Mouse (Mus musculus): ENCODE results near the gene Ifrd1. TPM values are rescaled to one million over a fixed set of nuclear protein-coding genes. Genes with fewer than 3 reads are reported as not detected.
"Not testable (repeated sequence)": the region's sequence is repeated elsewhere in the genome, so short reads cannot be mapped to it uniquely, and the experiment has no call there.

Ifrd1 gene
- polyA plus RNA-seq, 1 experiment from 2014 or later, result 122 TPM

DNA sequence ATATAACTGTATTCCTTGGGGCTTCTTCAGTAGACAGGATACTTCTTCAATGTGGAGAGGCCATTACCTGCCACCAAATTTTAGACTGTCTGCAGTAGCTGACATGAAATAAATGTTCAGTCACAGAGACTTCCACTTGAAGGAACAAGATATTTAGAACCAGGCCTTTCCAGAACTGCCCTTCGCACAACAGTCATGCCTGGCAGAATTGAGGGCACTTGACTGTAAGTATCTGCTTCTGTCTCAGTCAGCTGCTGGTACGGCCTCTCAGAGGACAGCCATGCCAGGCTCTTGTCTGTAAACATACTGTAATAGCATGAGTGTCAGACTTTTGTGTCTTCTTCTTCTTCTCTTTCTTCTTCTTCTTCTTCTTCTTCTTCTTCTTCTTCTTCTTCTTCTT is 8.2 kb upstream of the Ifrd1 start:
- no peak overlapping the region for H3K4me3 ChIP-seq (ENCODE audit: low read depth, low read length)
- H3K27me3 ChIP-seq (ENCODE audit: control insufficient read depth, insufficient read depth, low read length), result no peaks in the 10 kb centered on the region
- no peak overlapping the region for H3K27ac ChIP-seq (replicated peaks)
- no peaks in the 10 kb centered on the region for H3K4me1 ChIP-seq (replicated peaks; ENCODE audit: control insufficient read depth, insufficient read depth)
- no peaks in the 10 kb centered on the region for H3K36me3 ChIP-seq (ENCODE audit: control insufficient read depth, insufficient read depth, low read length)
- DNase-seq (ENCODE audit: low spot score), result no peak
- no peak for ATAC-seq (ENCODE audit: low FRiP score, low TSS enrichment)
- 91% methylated on average over 2 of the region's 2 CpGs for WGBS
- H3K9me3 ChIP-seq (ENCODE audit: control insufficient read depth, low read length), result no peaks in the 10 kb centered on the region
- no peak overlapping the region for H3K9ac ChIP-seq (ENCODE audit: low read length)
- H3K4me2 ChIP-seq (replicated peaks; ENCODE audit: low read depth), result no peak overlapping the region
- no peak for TF ChIP-seq EP300 (optimal IDR thresholded peaks at IDR 0.05)
- TF ChIP-seq CTCF (IDR thresholded peaks at IDR 0.05; ENCODE audit: low read depth), result no peak

GRCm38 (mm10) chr12:40256033-40256432 is 7.7 kb upstream of the Ifrd1 start:
- TF ChIP-seq CTCF (IDR thresholded peaks at IDR 0.05; ENCODE audit: low read depth) (peak; percentile 52), EP300 (optimal IDR thresholded peaks at IDR 0.05) (no peak)
- DNase-seq (ENCODE audit: low spot score), result no peak
- H3K9ac ChIP-seq (ENCODE audit: low read length), result no peak overlapping the region
- H3K4me1 ChIP-seq (replicated peaks; ENCODE audit: control insufficient read depth, insufficient read depth), result no peaks in the 10 kb centered on the region
- no peak overlapping the region for H3K4me3 ChIP-seq (ENCODE audit: low read depth, low read length)
- H3K27ac ChIP-seq (replicated peaks), result no peak overlapping the region
- no peak for ATAC-seq (ENCODE audit: low FRiP score, low TSS enrichment)
- no peak overlapping the region for H3K4me2 ChIP-seq (replicated peaks; ENCODE audit: low read depth)
- no peaks in the 10 kb centered on the region for H3K36me3 ChIP-seq (ENCODE audit: control insufficient read depth, insufficient read depth, low read length)
- H3K27me3 ChIP-seq (ENCODE audit: control insufficient read depth, insufficient read depth, low read length), result no peaks in the 10 kb centered on the region
- no peaks in the 10 kb centered on the region for H3K9me3 ChIP-seq (ENCODE audit: control insufficient read depth, low read length)

DNA sequence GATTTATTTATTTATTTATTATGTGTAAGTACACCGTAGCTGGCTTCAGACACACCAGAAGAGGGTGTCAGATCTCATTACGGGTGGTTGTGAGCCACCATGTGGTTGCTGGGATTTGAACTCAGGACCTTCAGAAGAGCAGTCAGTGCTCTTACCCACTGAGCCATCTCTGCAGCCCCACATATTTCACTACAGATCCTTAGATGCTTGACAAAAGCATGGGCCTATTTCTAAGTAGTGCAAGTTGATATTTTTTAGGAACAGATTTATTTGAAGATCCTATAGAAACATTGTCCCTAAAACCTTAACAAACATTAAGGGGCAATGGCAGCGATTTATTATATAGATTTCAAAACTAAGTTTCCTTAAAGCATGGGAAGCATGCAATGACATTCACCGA is 7.0 kb upstream of the Ifrd1 start:
- H3K9me3 ChIP-seq (ENCODE audit: control insufficient read depth, low read length); ATAC-seq (ENCODE audit: low FRiP score, low TSS enrichment); DNase-seq (ENCODE audit: low spot score); H3K4me2 ChIP-seq (replicated peaks; ENCODE audit: low read depth); H3K27ac ChIP-seq (replicated peaks); H3K9ac ChIP-seq (ENCODE audit: low read length); H3K4me3 ChIP-seq (ENCODE audit: low read depth, low read length); H3K36me3 ChIP-seq (ENCODE audit: control insufficient read depth, insufficient read depth, low read length); H3K27me3 ChIP-seq (ENCODE audit: control insufficient read depth, insufficient read depth, low read length); H3K4me1 ChIP-seq (replicated peaks; ENCODE audit: control insufficient read depth, insufficient read depth): not testable (repeated sequence)
- WGBS, result 83% methylated on average over 4 of the region's 4 CpGs

DNA sequence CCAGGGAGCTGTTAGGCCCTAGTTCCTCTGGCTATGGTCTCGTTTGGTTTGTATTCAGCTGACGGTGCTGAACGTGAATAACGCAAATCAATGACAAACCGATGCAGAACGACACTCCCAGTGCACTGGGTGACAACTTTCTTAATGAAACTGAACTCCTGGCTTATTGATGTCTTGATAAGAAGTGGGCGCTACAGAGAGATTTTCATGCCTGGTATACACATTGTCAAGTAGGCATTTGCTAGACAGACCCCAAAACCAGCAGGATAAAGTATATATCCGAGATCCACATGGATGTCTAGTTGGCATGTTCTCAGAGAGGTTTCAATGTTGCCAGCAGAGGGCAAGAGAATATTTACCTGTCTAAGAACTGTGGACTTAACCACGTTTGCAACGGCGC is 6.4 kb upstream of the Ifrd1 start:
- H3K4me2 ChIP-seq (replicated peaks; ENCODE audit: low read depth), result no peak overlapping the region

GRCm38 (mm10) chr12:40253241-40253640 is 4.9 kb upstream of the Ifrd1 start:
- WGBS, result 70% methylated on average over 5 of the region's 5 CpGs
- DNase-seq (ENCODE audit: low spot score) (no peak), ATAC-seq (ENCODE audit: low FRiP score, low TSS enrichment) (peak; percentile 70)
- Histone ChIP-seq H3K36me3 (ENCODE audit: control insufficient read depth, insufficient read depth, low read length) (no peaks in the 10 kb centered on the region), H3K9ac (ENCODE audit: low read length) (no peak overlapping the region), H3K4me1 (replicated peaks; ENCODE audit: control insufficient read depth, insufficient read depth) (0 out of 2 replicates have a peak, but pooled peaks cover 2% of the 10 kb centered on the region), H3K4me3 (ENCODE audit: low read depth, low read length) (no peak overlapping the region), H3K4me2 (replicated peaks; ENCODE audit: low read depth) (no peak overlapping the region), H3K27ac (replicated peaks) (no peak overlapping the region), H3K9me3 (ENCODE audit: control insufficient read depth, low read length) (no peaks in the 10 kb centered on the region), H3K27me3 (ENCODE audit: control insufficient read depth, insufficient read depth, low read length) (no peaks in the 10 kb centered on the region)
- no peak for TF ChIP-seq CTCF (IDR thresholded peaks at IDR 0.05; ENCODE audit: low read depth)
- TF ChIP-seq EP300 (optimal IDR thresholded peaks at IDR 0.05), result no peak

More for the DNA sequence above, 6.4 kb upstream of the Ifrd1 start:
- Histone ChIP-seq H3K9ac (ENCODE audit: low read length) (no peak overlapping the region), H3K9me3 (ENCODE audit: control insufficient read depth, low read length) (no peaks in the 10 kb centered on the region), H3K36me3 (ENCODE audit: control insufficient read depth, insufficient read depth, low read length) (no peaks in the 10 kb centered on the region), H3K27me3 (ENCODE audit: control insufficient read depth, insufficient read depth, low read length) (no peaks in the 10 kb centered on the region), H3K27ac (replicated peaks) (no peak overlapping the region), H3K4me3 (ENCODE audit: low read depth, low read length) (no peak overlapping the region), H3K4me1 (replicated peaks; ENCODE audit: control insufficient read depth, insufficient read depth) (no peaks in the 10 kb centered on the region)
- ATAC-seq (ENCODE audit: low FRiP score, low TSS enrichment) (no peak), DNase-seq (ENCODE audit: low spot score) (no peak)
- TF ChIP-seq EP300 (optimal IDR thresholded peaks at IDR 0.05) (no peak), CTCF (IDR thresholded peaks at IDR 0.05; ENCODE audit: low read depth) (no peak)
- 80% methylated on average over 11 of the region's 11 CpGs for WGBS

DNA sequence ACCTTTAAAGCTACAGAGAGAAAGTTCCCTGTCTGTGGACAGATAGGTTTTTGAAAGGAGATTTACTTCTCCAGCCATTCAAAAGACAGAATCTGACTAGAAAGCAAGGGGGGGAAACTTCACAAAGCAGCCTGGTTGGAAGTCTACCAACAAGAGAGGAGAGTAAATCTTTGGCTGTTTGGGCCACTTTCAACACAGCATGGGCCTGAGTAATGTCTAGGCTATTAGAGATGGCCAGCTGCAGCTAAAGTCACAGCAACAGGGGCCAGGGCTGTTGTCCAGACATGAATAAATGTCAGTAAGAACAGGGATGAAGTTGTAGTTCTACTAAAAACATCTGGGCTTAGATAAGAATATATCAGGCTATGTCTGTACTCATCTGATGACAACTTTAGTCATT is 2.0 kb upstream of the Ifrd1 start:
- H3K4me1 ChIP-seq (replicated peaks; ENCODE audit: control insufficient read depth, insufficient read depth), result peaks cover 2% of the 10 kb centered on the region; the same call in 1 of the 2 replicates
- DNase-seq (ENCODE audit: low spot score), result no peak

More for the DNA sequence above, 2.0 kb upstream of the Ifrd1 start:
- ATAC-seq (ENCODE audit: low FRiP score, low TSS enrichment), result no peak
- H3K27me3 ChIP-seq (ENCODE audit: control insufficient read depth, insufficient read depth, low read length), result no peaks in the 10 kb centered on the region
- no peak overlapping the region for H3K4me3 ChIP-seq (ENCODE audit: low read depth, low read length)
- H3K9me3 ChIP-seq (ENCODE audit: control insufficient read depth, low read length), result no peaks in the 10 kb centered on the region
- TF ChIP-seq EP300 (optimal IDR thresholded peaks at IDR 0.05) (no peak), CTCF (IDR thresholded peaks at IDR 0.05; ENCODE audit: low read depth) (no peak)
- H3K4me2 ChIP-seq (replicated peaks; ENCODE audit: low read depth), result no peak overlapping the region
- no peak overlapping the region for H3K9ac ChIP-seq (ENCODE audit: low read length)
- no peaks in the 10 kb centered on the region for H3K36me3 ChIP-seq (ENCODE audit: control insufficient read depth, insufficient read depth, low read length)
- H3K27ac ChIP-seq (replicated peaks), result no peak overlapping the region
